Mouse (Mus musculus): ENCODE data around the gene Kcnd2.

GRCm38 (mm10) chr6:21502921-21503320 lies 287.6 kb downstream of the Kcnd2 start:
- TF ChIP-seq POLR2A (IDR thresholded peaks at IDR 0.05; ENCODE audit: insufficient read depth, low read depth, low read length), result no peak
- no peak for TF ChIP-seq CTCF (IDR thresholded peaks at IDR 0.05; ENCODE audit: insufficient read depth, low read depth, low read length)

Measured in olfactory bulb, adult 2 months (tissue).